Mouse (Mus musculus): ENCODE results near the gene Maml2. TPM values are rescaled to one million over a fixed set of nuclear protein-coding genes. Genes with fewer than 3 reads are reported as not detected.
"Not testable (repeated sequence)": the region's sequence is repeated elsewhere in the genome, so short reads cannot be mapped to it uniquely, and the experiment has no call there.

The Maml2 gene
- total RNA-seq, 1 experiment, result 1.9 TPM

DNA sequence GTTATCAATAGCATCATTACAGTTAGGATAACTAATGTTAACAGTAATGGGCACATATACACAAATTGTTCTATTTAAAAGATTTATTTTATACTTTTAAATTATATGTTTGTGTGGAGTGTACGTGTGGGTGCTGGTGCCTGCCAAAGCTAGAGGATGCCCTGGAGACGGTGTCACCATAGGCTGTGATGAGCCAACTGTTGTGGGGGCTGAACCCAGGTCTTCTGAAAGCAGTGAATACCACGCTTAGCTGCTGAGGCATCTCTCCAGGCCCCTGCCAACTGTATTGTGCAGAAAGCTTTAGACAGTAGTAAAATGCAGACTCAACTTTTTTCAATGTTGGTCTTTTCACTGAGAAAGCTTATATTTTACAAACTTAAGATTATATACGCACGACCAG, 411.7 kb downstream of the Maml2 start:
- Histone ChIP-seq H3K27ac (ENCODE audit: insufficient read depth, low read depth, low read length, poor library complexity, severe bottlenecking) (no peak overlapping the region), H3K9ac (ENCODE audit: insufficient read depth, low read depth, low read length, poor library complexity, severe bottlenecking) (no peak overlapping the region), H3K36me3 (ENCODE audit: control insufficient read depth, insufficient read depth, low read length, poor library complexity, severe bottlenecking) (no peaks in the 10 kb centered on the region), H3K4me3 (ENCODE audit: insufficient read depth in 1 of 2, low read depth in 1 of 2, low read length in 2 of 2, poor library complexity in 1 of 2, severe bottlenecking in 1 of 2) (no peak overlapping the region), H3K4me1 (ENCODE audit: control insufficient read depth in 2 of 2, insufficient read depth in 2 of 2, low read length in 2 of 2, poor library complexity in 1 of 2) (no peaks in the 10 kb centered on the region), H3K9me3 (ENCODE audit: control insufficient read depth, insufficient read depth, low read depth, low read length) (no peaks in the 10 kb centered on the region)
- no peak for DNase-seq (ENCODE audit: low read depth, low spot score)
- TF ChIP-seq ZNF384 (IDR thresholded peaks at IDR 0.05; ENCODE audit: low read depth, low read length) (no peak), HCFC1 (IDR thresholded peaks at IDR 0.05; ENCODE audit: borderline replicate concordance, insufficient read depth, low read length) (no peak), ZC3H11A (IDR thresholded peaks at IDR 0.05; ENCODE audit: borderline replicate concordance, low read depth, low read length) (no peak), CHD2 (IDR thresholded peaks at IDR 0.05; ENCODE audit: low read depth, low read length) (no peak), MAFK (IDR thresholded peaks at IDR 0.05; ENCODE audit: insufficient read depth, low read depth, low read length) (no peak)
- in situ Hi-C loops (cut with MboI; ENCODE audit: low sequenced_read_pairs in 2 of 2, unreplicated experiment in 2 of 2), result no loop called here

DNA sequence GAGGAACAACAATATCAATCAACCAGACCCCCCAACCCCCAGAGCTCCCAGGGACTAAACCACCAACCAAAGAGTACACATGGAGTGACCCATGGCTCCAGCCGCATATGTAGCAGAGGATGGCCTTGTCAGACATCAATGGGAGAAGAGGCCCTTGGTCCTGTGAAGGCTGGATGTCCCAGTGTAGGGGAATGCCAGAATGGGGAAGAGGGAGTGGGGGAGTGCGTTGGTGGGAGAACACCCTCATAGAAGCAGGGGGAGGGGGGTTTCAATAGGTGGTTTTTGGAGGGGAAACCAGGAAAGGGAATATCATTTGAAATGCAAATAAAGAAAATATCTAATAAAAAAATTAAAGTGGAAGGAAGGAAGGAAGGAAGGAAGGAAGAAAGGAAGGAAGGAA, 418.1 kb downstream of the Maml2 start:
- not testable (repeated sequence) for H3K27ac ChIP-seq (ENCODE audit: insufficient read depth, low read depth, low read length, poor library complexity, severe bottlenecking); H3K4me3 ChIP-seq (ENCODE audit: insufficient read depth in 1 of 2, low read depth in 1 of 2, low read length in 2 of 2, poor library complexity in 1 of 2, severe bottlenecking in 1 of 2); H3K36me3 ChIP-seq (ENCODE audit: control insufficient read depth, insufficient read depth, low read length, poor library complexity, severe bottlenecking); H3K9ac ChIP-seq (ENCODE audit: insufficient read depth, low read depth, low read length, poor library complexity, severe bottlenecking); DNase-seq (ENCODE audit: low read depth, low spot score); H3K4me1 ChIP-seq (ENCODE audit: control insufficient read depth in 2 of 2, insufficient read depth in 2 of 2, low read length in 2 of 2, poor library complexity in 1 of 2); H3K9me3 ChIP-seq (ENCODE audit: control insufficient read depth, insufficient read depth, low read depth, low read length)
- in situ Hi-C loops (cut with MboI; ENCODE audit: low sequenced_read_pairs in 2 of 2, unreplicated experiment in 2 of 2), result loop anchor here in 1 of 2 experiments (10.0 kb wide), 1 partner anchor 481 kb away; no protein-coding TSS in a partner anchor

DNA sequence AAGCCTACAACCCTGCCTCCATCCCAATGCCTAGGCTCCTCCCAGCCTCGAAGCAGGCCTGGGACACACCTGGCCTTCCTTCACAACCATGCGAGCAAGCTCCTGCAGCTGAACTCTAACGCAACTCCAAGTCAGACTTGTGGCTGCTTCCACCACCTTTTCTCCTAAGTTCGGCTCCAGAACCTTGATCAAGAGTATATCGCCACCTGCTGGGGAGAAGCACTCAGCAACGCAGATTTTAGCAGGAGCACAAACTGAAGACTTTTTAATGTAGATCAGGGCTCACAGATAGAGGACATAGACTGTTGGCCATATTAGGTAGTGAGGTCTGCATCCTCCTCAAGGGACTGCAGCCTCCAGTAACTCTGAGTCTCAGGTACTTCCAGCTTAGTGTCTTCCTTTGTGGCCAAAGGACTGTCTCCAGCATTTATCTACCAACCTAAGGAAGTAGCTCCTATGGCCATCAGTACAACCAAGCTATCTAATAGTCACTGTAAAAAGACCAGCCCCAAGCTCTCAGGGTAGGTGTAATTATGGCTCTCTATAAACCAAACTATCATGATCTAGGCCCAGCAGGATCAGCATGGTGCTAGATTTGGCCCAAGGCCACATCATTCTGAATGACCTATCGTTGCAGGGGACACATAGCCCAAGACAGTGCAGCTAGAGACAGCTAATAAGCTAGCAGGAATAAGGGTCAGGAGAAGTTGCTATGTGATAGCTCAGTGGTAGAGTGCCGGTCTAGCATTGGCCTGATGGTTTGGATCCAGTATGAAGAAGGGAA, 418.8 kb downstream of the Maml2 start:
- Histone ChIP-seq H3K4me3 (ENCODE audit: insufficient read depth in 1 of 2, low read depth in 1 of 2, low read length in 2 of 2, poor library complexity in 1 of 2, severe bottlenecking in 1 of 2) (no peak overlapping the region), H3K9me3 (ENCODE audit: control insufficient read depth, insufficient read depth, low read depth, low read length) (no peaks in the 10 kb centered on the region), H3K9ac (ENCODE audit: insufficient read depth, low read depth, low read length, poor library complexity, severe bottlenecking) (no peak overlapping the region), H3K36me3 (ENCODE audit: control insufficient read depth, insufficient read depth, low read length, poor library complexity, severe bottlenecking) (no peaks in the 10 kb centered on the region), H3K27ac (ENCODE audit: insufficient read depth, low read depth, low read length, poor library complexity, severe bottlenecking) (no peak overlapping the region), H3K4me1 (ENCODE audit: control insufficient read depth in 2 of 2, insufficient read depth in 2 of 2, low read length in 2 of 2, poor library complexity in 1 of 2) (no peaks in the 10 kb centered on the region)
- DNase-seq (ENCODE audit: low read depth, low spot score), result peak; percentile 78
- no peak for TF ChIP-seq HCFC1 (IDR thresholded peaks at IDR 0.05; ENCODE audit: borderline replicate concordance, insufficient read depth, low read length)
- TF ChIP-seq ZC3H11A (IDR thresholded peaks at IDR 0.05; ENCODE audit: borderline replicate concordance, low read depth, low read length), result peak; percentile 98
- no peak for TF ChIP-seq MAFK (IDR thresholded peaks at IDR 0.05; ENCODE audit: insufficient read depth, low read depth, low read length)
- no peak for TF ChIP-seq ZNF384 (IDR thresholded peaks at IDR 0.05; ENCODE audit: low read depth, low read length)
- no peak for TF ChIP-seq CHD2 (IDR thresholded peaks at IDR 0.05; ENCODE audit: low read depth, low read length)
- in situ Hi-C loops (cut with MboI; ENCODE audit: low sequenced_read_pairs in 2 of 2, unreplicated experiment in 2 of 2), result loop anchor here in 1 of 2 experiments (10.0 kb wide), 1 partner anchor 482 kb away; no protein-coding TSS in a partner anchor

DNA sequence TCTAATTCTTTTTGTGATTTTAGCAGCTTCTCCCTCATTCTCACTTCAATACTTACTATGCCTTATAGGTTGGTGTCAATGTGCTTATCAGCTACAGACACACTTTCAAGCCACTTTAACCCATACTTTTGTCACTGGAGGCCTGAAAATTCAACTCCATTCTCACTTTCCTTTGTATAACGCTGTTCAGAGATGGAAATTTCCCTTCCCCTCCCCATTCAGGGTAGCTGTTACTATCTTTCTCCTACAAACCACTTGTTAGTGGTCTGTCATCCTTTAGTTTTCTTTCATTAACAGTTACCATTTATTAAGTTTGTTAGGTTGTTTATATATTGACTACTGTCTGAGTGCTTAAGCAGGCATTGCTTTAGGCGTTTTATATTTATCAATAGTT, 450.6 kb downstream of the Maml2 start, which contains the start of gene Mtmr2:
Mtmr2 (plus strand) TSS at position 7 of the 394 bp plus-strand sequence.
- H3K4me3 ChIP-seq (ENCODE audit: insufficient read depth in 1 of 2, low read depth in 1 of 2, low read length in 2 of 2, poor library complexity in 1 of 2, severe bottlenecking in 1 of 2), result peak within 1 kb of the TSS; percentile 81 to 92
- in situ Hi-C loops (cut with MboI; ENCODE audit: low sequenced_read_pairs in 2 of 2, unreplicated experiment in 2 of 2), result no loop called here
- H3K27ac ChIP-seq (ENCODE audit: insufficient read depth, low read depth, low read length, poor library complexity, severe bottlenecking), result peak within 1 kb of the TSS; percentile 51; the same call in 1 of the 2 replicates
- H3K4me1 ChIP-seq (ENCODE audit: control insufficient read depth in 2 of 2, insufficient read depth in 2 of 2, low read length in 2 of 2, poor library complexity in 1 of 2), result peaks cover 0 to 3% of the 10 kb centered on the region in 2 experiments; a peak in 1 of 4 replicates
- H3K9me3 ChIP-seq (ENCODE audit: control insufficient read depth, insufficient read depth, low read depth, low read length), result no peaks in the 10 kb centered on the region
- peak within 1 kb of the TSS; percentile 98 for H3K9ac ChIP-seq (ENCODE audit: insufficient read depth, low read depth, low read length, poor library complexity, severe bottlenecking)
- DNase-seq (ENCODE audit: low read depth, low spot score), result no peak
- TF ChIP-seq HCFC1 (IDR thresholded peaks at IDR 0.05; ENCODE audit: borderline replicate concordance, insufficient read depth, low read length), result no peak
- TF ChIP-seq ZC3H11A (IDR thresholded peaks at IDR 0.05; ENCODE audit: borderline replicate concordance, low read depth, low read length), result no peak
- TF ChIP-seq ZNF384 (IDR thresholded peaks at IDR 0.05; ENCODE audit: low read depth, low read length), result no peak
- no peak for TF ChIP-seq MAFK (IDR thresholded peaks at IDR 0.05; ENCODE audit: insufficient read depth, low read depth, low read length)
- TF ChIP-seq CHD2 (IDR thresholded peaks at IDR 0.05; ENCODE audit: low read depth, low read length), result no peak
- H3K36me3 ChIP-seq (ENCODE audit: control insufficient read depth, insufficient read depth, low read length, poor library complexity, severe bottlenecking), result no peaks in the 10 kb centered on the region
